Mouse (Mus musculus) MEL (cell line): ENCODE data around the gene Klhl3. TPM values are rescaled to one million over a fixed set of nuclear protein-coding genes. Genes with fewer than 3 reads are reported as not detected.

Experiments used
- BHLHE40 ChIP-seq: IDR thresholded peaks from 2 replicates; pipeline ENCODE4 v1.6.1; 2012; ENCODE audit warnings: low read depth, mild to moderate bottlenecking, inconsistent platforms, low read length, improper control_type of control experiment, borderline replicate concordance
- CHD1 ChIP-seq: IDR thresholded peaks from 2 replicates; pipeline ENCODE4 v1.6.1; 2012; ENCODE audit warnings: low read depth, mild to moderate bottlenecking, inconsistent platforms, low read length, improper control_type of control experiment
- CTCF ChIP-seq, 3 experiments: IDR thresholded peaks in 2 of 3; conservative IDR thresholded peaks in 1 of 3; 2 replicates each; pipeline ENCODE4 v1.5.1; 2011 to 2012; ENCODE audit warnings: low read length in 3 of 3, low read depth in 2 of 3, mild to moderate bottlenecking in 2 of 3, improper control_type of control experiment in 1 of 3, inconsistent platforms in 1 of 3, mixed read lengths in 1 of 3, moderate library complexity in 1 of 3; ENCODE audit not compliant: control insufficient read depth in 1 of 3, insufficient read depth in 1 of 3, poor library complexity in 1 of 3, severe bottlenecking in 1 of 3
- ELF1 ChIP-seq: IDR thresholded peaks from 2 replicates; pipeline ENCODE4 v1.6.1; 2014; ENCODE audit warnings: low read depth, mild to moderate bottlenecking, inconsistent platforms, low read length, improper control_type of control experiment, moderate library complexity
- EP300 ChIP-seq, 2 experiments: IDR thresholded peaks; 2 replicates each; pipeline ENCODE4 v1.6.1; 2011; ENCODE audit warnings: improper control_type of control experiment in 2 of 2, low read length in 2 of 2, low read depth in 1 of 2, mild to moderate bottlenecking in 1 of 2
- GATA1 ChIP-seq: IDR thresholded peaks from 2 replicates; pipeline ENCODE4 v1.6.1; 2011; ENCODE audit warnings: low read depth, low read length, improper control_type of control experiment
- JUND ChIP-seq: IDR thresholded peaks from 2 replicates; pipeline ENCODE4 v1.6.1; 2011; ENCODE audit warnings: low read depth, mild to moderate bottlenecking, improper control_type of control experiment, low read length
- KAT2A ChIP-seq: conservative IDR thresholded peaks from 2 replicates; pipeline ENCODE4 v1.6.1; 2012; ENCODE audit warnings: low read depth, low read length, improper control_type of control experiment, inconsistent platforms
- MAX ChIP-seq: IDR thresholded peaks from 2 replicates; pipeline ENCODE4 v1.6.1; 2011; ENCODE audit warnings: low read length, improper control_type of control experiment
- MAZ ChIP-seq: IDR thresholded peaks from 2 replicates; pipeline ENCODE4 v1.6.1; 2012; ENCODE audit warnings: low read depth, mild to moderate bottlenecking, inconsistent platforms, low read length, improper control_type of control experiment
- MEF2A ChIP-seq: IDR thresholded peaks from 2 replicates; pipeline ENCODE4 v1.6.1; 2014; ENCODE audit warnings: low read depth, mild to moderate bottlenecking, inconsistent platforms, low read length, improper control_type of control experiment; ENCODE audit not compliant: poor library complexity, insufficient replicate concordance, severe bottlenecking; ENCODE audit errors: extremely low read depth
- MYB ChIP-seq: IDR thresholded peaks from 2 replicates; pipeline ENCODE4 v1.6.1; 2011; ENCODE audit warnings: mild to moderate bottlenecking, low read depth, low read length, improper control_type of control experiment
- MYC ChIP-seq: IDR thresholded peaks from 2 replicates; pipeline ENCODE4 v1.6.1; 2011; ENCODE audit warnings: low read depth, mild to moderate bottlenecking, low read length, improper control_type of control experiment, moderate library complexity
- NELFE ChIP-seq: IDR thresholded peaks from 2 replicates; pipeline ENCODE4 v1.6.1; 2011; ENCODE audit warnings: low read depth, low read length, improper control_type of control experiment
- NRF1 ChIP-seq: IDR thresholded peaks from 2 replicates; pipeline ENCODE4 v1.6.1; 2014; ENCODE audit warnings: low read depth, mild to moderate bottlenecking, inconsistent platforms, low read length, improper control_type of control experiment, moderate library complexity; ENCODE audit not compliant: poor library complexity, insufficient read depth, severe bottlenecking
- POLR2A ChIP-seq, 2 experiments: IDR thresholded peaks; 2 replicates each; pipeline ENCODE4 v1.6.1; 2011 to 2012; ENCODE audit warnings: low read length in 2 of 2, mild to moderate bottlenecking in 2 of 2, control low read depth in 1 of 2, improper control_type of control experiment in 1 of 2, low read depth in 1 of 2, moderate library complexity in 1 of 2; ENCODE audit not compliant: control insufficient read depth in 1 of 2, insufficient read depth in 1 of 2, poor library complexity in 1 of 2
- POLR2AphosphoS2 ChIP-seq: IDR thresholded peaks from 2 replicates; pipeline ENCODE4 v1.6.1; 2011; ENCODE audit warnings: low read length, improper control_type of control experiment
- POLR2AphosphoS5 ChIP-seq: IDR thresholded peaks from 2 replicates; pipeline ENCODE4 v1.6.1; 2012; ENCODE audit warnings: low read depth, borderline replicate concordance, mild to moderate bottlenecking, inconsistent platforms, low read length, moderate library complexity, mixed read lengths
- RCOR1 ChIP-seq: IDR thresholded peaks from 2 replicates; pipeline ENCODE4 v1.6.1; 2012; ENCODE audit warnings: low read depth, mild to moderate bottlenecking, inconsistent platforms, low read length, improper control_type of control experiment
- TBP ChIP-seq: IDR thresholded peaks from 2 replicates; pipeline ENCODE4 v1.8.0; 2011; ENCODE audit warnings: low read depth, low read length, improper control_type of control experiment
- USF1 ChIP-seq: IDR thresholded peaks from 2 replicates; pipeline ENCODE4 v1.6.1; 2014; ENCODE audit warnings: low read depth, mild to moderate bottlenecking, inconsistent platforms, low read length, improper control_type of control experiment, moderate library complexity
- ZC3H11A ChIP-seq: IDR thresholded peaks from 2 replicates; pipeline ENCODE4 v1.6.1; 2012; ENCODE audit warnings: low read depth, mild to moderate bottlenecking, inconsistent platforms, low read length, improper control_type of control experiment
- ZKSCAN1 ChIP-seq: IDR thresholded peaks from 2 replicates; pipeline ENCODE4 v1.6.1; 2012; ENCODE audit warnings: low read depth, mild to moderate bottlenecking, inconsistent platforms, low read length, improper control_type of control experiment, moderate library complexity
- ZMIZ1 ChIP-seq: IDR thresholded peaks from 2 replicates; pipeline ENCODE4 v1.6.1; 2012; ENCODE audit warnings: low read depth, mild to moderate bottlenecking, inconsistent platforms, low read length, improper control_type of control experiment, moderate library complexity
- ZNF384 ChIP-seq: IDR thresholded peaks from 2 replicates; pipeline ENCODE4 v1.6.1; 2012; ENCODE audit warnings: low read depth, mild to moderate bottlenecking, inconsistent platforms, low read length, improper control_type of control experiment
- polyA plus RNA-seq, 2 experiments: library from polyadenylated mRNA; stranded (reverse) in 1 of 2; unstranded in 1 of 2; fragments of >175 nt in 1 of 2; fragments of >200 nt in 1 of 2; gene quantifications; 2 replicates each; pipeline versions ENCODE4 v1.2.1 to v1.2.4; 2012; ENCODE audit warnings: low replicate concordance in 2 of 2, low read depth in 1 of 2; ENCODE audit not compliant: insufficient read length in 2 of 2, insufficient read depth in 1 of 2, missing spikeins in 1 of 2
- total RNA-seq: library from RNA; depleted of rRNA; stranded (reverse); fragments of 300-350 nt; gene quantifications from 2 replicates; pipeline ENCODE4 v1.2.3, GENCODE M21; 2012

Klhl3 gene
- total and polyA plus RNA-seq, 3 experiments: 0.01 TPM; not detected in 2

- TF ChIP-seq USF1: no peak
- peak; percentile 44; the same call in 1 of the 2 replicates for TF ChIP-seq ZC3H11A
- no peak for TF ChIP-seq POLR2AphosphoS2
- 0 out of 2 replicates have a peak, but pooled peaks have one; percentile 37 for TF ChIP-seq MAX
- no peak for TF ChIP-seq TBP
- no peak for TF ChIP-seq MYB
- TF ChIP-seq RCOR1: no peak
- TF ChIP-seq MYC: no peak; the same call in 1 of the 2 replicates
- no peak for TF ChIP-seq JUND
- TF ChIP-seq KAT2A: no peak
- no peak for TF ChIP-seq GATA1
- peak; percentile 39; the same call in 1 of the 2 replicates for TF ChIP-seq ELF1
- no peak for TF ChIP-seq ZKSCAN1
- TF ChIP-seq MAZ: 0 out of 2 replicates have a peak, but pooled peaks have one; percentile 20
- no peak for TF ChIP-seq EP300 (IDR thresholded peaks at IDR 0.05; ENCODE audit: low read depth in 1 of 2, low read length in 2 of 2)
- peak; percentile 33 to 65 (median 56); a peak in 5 of 6 replicates for TF ChIP-seq CTCF (IDR thresholded peaks at IDR 0.05 in 2 of 3, conservative IDR thresholded peaks at IDR 0.05 in 1 of 3; ENCODE audit: control insufficient read depth in 1 of 3, insufficient read depth in 1 of 3, low read depth in 2 of 3, low read length in 3 of 3, poor library complexity in 1 of 3, severe bottlenecking in 1 of 3)
- peak in 1 of 2 experiments; percentile 42; a peak in 1 of 4 replicates for TF ChIP-seq POLR2A (IDR thresholded peaks at IDR 0.05; ENCODE audit: control insufficient read depth in 1 of 2, insufficient read depth in 1 of 2, low read depth in 1 of 2, low read length in 2 of 2, poor library complexity in 1 of 2)
- TF ChIP-seq MEF2A: no peak
- TF ChIP-seq NRF1: no peak
- TF ChIP-seq ZMIZ1: no peak
- peak; percentile 34 for TF ChIP-seq NELFE
- no peak for TF ChIP-seq CHD1
- no peak for TF ChIP-seq BHLHE40
- no peak for TF ChIP-seq ZNF384
- TF ChIP-seq POLR2AphosphoS5: no peak
- TF ChIP-seq, all 39 proteins: peak for 15
These were observed 35.7 kb upstream of the Klhl3 start (continued) for GRCm38 (mm10) chr13:58149033-58149558.
